35 mouse cellular contexts compared by ENCODE assay signal in the genomic region with DNA sequence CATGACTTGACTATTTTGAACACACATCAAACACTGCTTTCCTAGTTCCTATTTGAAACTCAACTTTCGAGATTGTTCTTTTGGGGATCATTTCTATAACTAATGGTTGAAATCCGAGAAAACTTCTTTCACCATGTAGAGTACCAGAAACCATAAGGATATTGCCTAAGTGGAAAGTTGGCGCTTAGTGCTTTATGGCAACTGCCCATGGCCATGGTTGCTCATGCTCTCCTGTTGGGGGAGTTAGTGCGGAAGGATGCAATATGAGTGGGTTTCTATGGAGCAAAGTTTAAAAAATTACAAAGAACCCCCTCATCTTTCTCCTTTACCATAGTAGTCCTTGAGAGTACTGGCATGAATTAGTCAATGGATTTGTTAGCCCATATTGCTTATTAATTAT.
"Had no signal": no experiment of that assay in that cellular context is flagged by ENCODE, and none has a peak within 500 bp of the region (broad histone marks: within the 10 kb centered on the region; RNA-seq: fewer than 3 reads in every experiment).

No protein-coding gene starts in this region.

- H3K4me1 ChIP-seq: heart, embryonic 12.5 days; heart, embryonic 15.5 days; hindbrain, embryonic 10.5 days; intestine, embryonic 15.5 days; kidney, embryonic 15.5 days had no signal

- H3K9ac ChIP-seq: heart, embryonic 12.5 days; heart, embryonic 13.5 days; heart, embryonic 15.5 days; hindbrain, embryonic 12.5 days; hindbrain, embryonic 13.5 days; hindbrain, embryonic 14.5 days; hindbrain, embryonic 15.5 days; intestine, embryonic 15.5 days; kidney, embryonic 15.5 days had no signal

- H3K4me3 ChIP-seq: heart, embryonic 10.5 days; heart, embryonic 12.5 days; heart, embryonic 13.5 days; heart, embryonic 15.5 days; hindbrain, embryonic 10.5 days; hindbrain, embryonic 12.5 days; hindbrain, embryonic 13.5 days; hindbrain, embryonic 15.5 days; intestine, embryonic 15.5 days; kidney, embryonic 15.5 days; layer of hippocampus, adult 2 months had no signal

- H3K4me2 ChIP-seq: heart, embryonic 11.5 days; heart, embryonic 12.5 days; heart, embryonic 13.5 days; heart, embryonic 15.5 days; hindbrain, embryonic 12.5 days; hindbrain, embryonic 13.5 days; hindbrain, embryonic 14.5 days; hindbrain, embryonic 15.5 days; intestine, embryonic 15.5 days; kidney, embryonic 15.5 days had no signal

- ATAC-seq: hindbrain, embryonic 16.5 days; hindbrain, postnatal 0 days; inflammation-experienced regulatory T-cells, adult 6 months; intestine, embryonic 15.5 days; intestine, embryonic 16.5 days; intestine, postnatal 0 days had no signal

- DNase-seq: heart, postnatal 10 days; heart, postnatal 14 days; heart, postnatal 36 days; heart, postnatal 4 days; kidney, adult 11 months; kidney, adult 18-20 months; kidney, adult 2 months; kidney, adult 8-10 months; kidney, adult 9 months; kidney, postnatal 10 days; kidney, postnatal 14 days; kidney, postnatal 25 days; kidney, postnatal 36 days; kidney, postnatal 4 days; layer of hippocampus, adult 9-11 months; layer of hippocampus, postnatal 36 days had no signal

- H3K9me3 ChIP-seq: heart, embryonic 10.5 days; heart, embryonic 12.5 days; heart, embryonic 13.5 days; heart, embryonic 15.5 days; hindbrain, embryonic 10.5 days; hindbrain, embryonic 12.5 days; hindbrain, embryonic 13.5 days; hindbrain, embryonic 15.5 days; intestine, embryonic 15.5 days; kidney, embryonic 15.5 days had no signal

- H3K27ac ChIP-seq: heart, embryonic 10.5 days; heart, embryonic 13.5 days; heart, embryonic 15.5 days; hindbrain, embryonic 10.5 days; hindbrain, embryonic 12.5 days; hindbrain, embryonic 13.5 days; hindbrain, embryonic 14.5 days; hindbrain, embryonic 15.5 days; hindbrain, postnatal 0 days; intestine, embryonic 15.5 days; kidney, embryonic 15.5 days; kidney, postnatal 0 days; layer of hippocampus, adult 2 months had no signal

- H3K27me3 ChIP-seq: heart, embryonic 12.5 days; heart, embryonic 13.5 days; heart, embryonic 15.5 days; hindbrain, embryonic 12.5 days; hindbrain, embryonic 13.5 days; hindbrain, embryonic 15.5 days; intestine, embryonic 15.5 days; kidney, embryonic 15.5 days had no signal

- H3K36me3 ChIP-seq: heart, embryonic 10.5 days; heart, embryonic 12.5 days; heart, embryonic 13.5 days; heart, embryonic 15.5 days; hindbrain, embryonic 10.5 days; hindbrain, embryonic 12.5 days; hindbrain, embryonic 13.5 days; hindbrain, embryonic 15.5 days; intestine, embryonic 15.5 days; kidney, embryonic 15.5 days had no signal
